Mouse (Mus musculus) CD4-positive, CD25-positive, alpha-beta regulatory T cell, adult 2 months (primary cell): Measurements from ENCODE around the gene Serpine3.
"Not testable (repeated sequence)": the region's sequence is repeated elsewhere in the genome, so short reads cannot be mapped to it uniquely, and the experiment has no call there.

Experiments
- DNase-seq: peaks from one replicate; pipeline ENCODE4 v3.0.0-alpha.2; 2012; ENCODE audit warnings: low read depth, low spot score

The Serpine3 gene

GRCm38 (mm10) chr14:62663367-62663766 lies at the start of gene Serpine3:
Gene Serpine3 (plus strand): TSS chr14:62663667.
- no peak for DNase-seq

GRCm38 (mm10) chr14:62622393-62622792 lies 41.1 kb upstream of the Serpine3 start:
- no peak for DNase-seq

DNA sequence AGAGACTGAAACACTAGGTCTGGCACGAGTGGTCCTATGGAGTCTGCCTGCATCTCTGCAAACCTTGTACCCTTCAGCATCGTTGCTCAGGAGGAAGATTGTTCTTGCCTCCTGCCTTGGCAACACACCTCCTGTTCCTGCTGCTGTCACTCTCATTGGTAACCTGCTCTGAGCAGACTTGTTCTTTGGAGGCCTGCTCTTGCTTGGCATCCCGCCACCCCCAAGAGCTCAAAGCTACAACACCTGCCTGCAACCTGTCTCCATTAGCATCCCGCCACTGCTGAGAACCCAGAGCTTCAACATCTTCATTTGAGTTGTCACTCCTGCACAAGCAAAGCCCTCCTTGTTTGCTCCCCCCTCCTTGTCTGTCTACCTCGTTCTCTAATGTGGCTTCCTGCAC lies 35.5 kb upstream of the Serpine3 start:
- DNase-seq, result no peak

DNA sequence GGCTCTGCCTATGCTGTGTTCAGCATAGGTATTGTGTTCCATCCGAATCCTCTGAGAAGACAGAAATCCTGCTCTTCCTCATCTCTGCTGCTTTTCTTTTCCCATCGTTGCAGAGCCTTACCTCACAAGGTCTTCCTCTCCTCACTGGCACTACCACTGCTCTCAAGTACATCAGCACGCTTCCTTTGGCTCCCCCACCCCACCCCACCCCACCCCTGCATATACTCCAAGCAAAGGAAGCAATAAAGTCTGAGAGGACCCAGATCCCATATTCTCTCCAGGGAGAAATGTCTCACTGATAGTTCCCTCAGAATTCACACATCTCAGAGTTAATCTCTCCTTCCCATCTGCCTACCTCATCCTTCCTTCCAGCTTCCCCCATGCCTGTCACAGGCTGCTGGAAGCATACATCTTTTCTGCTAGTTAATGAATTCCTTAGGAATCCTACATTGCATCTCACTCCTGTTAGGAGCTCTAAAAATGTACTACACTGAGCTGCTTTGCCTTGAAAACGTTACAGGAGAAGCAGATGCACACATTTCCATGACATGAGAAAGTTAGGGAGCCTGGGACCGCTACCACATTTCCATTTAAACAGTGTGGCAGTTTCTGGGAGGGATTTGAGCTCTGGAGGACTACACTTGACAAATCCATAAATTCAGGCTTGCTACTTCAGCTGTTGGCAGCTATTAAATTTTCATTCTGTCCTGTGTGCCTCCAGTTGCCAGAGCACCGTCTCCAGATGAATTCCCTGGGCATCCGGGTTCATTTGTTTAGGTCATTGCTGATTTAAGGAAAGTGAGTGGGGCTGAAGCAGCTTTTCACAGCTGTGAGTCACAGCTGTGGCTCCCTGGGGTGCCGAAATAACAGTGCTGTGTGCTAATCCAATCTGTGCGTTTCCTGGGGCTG lies 25.8 kb upstream of the Serpine3 start:
- no peak for DNase-seq

- DNase-seq, result no peak
Observed at GRCm38 (mm10) chr14:62638345-62638702, 25.1 kb upstream of the Serpine3 start.

- DNase-seq, result peak; percentile 6
Observed at GRCm38 (mm10) chr14:62639111-62639510, 24.4 kb upstream of the Serpine3 start.

- no peak for DNase-seq
Observed at GRCm38 (mm10) chr14:62639551-62639950, 23.9 kb upstream of the Serpine3 start.

DNA sequence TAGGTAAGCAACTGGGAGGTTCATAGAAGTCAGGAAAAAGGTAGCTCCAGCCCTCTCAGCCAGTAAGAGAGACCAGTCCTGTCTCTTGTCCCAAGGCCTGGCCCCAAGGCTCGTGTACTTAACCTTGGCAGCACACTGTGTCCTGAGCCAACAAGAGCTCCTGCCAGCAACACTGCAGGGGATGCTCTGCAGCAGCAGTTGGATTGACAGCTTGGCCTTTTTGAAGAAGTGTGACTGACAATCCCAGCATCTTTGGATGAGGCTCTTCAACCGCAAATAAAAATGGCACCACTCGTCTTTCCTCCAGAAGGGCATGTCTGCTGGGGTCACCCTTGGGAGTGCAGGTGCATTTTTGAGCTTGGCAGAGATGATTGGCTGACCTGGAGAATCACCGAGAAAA lies 23.1 kb upstream of the Serpine3 start:
- DNase-seq, result no peak

- not testable (repeated sequence) for DNase-seq
Observed at GRCm38 (mm10) chr14:62642368-62642767, 21.1 kb upstream of the Serpine3 start.

DNA sequence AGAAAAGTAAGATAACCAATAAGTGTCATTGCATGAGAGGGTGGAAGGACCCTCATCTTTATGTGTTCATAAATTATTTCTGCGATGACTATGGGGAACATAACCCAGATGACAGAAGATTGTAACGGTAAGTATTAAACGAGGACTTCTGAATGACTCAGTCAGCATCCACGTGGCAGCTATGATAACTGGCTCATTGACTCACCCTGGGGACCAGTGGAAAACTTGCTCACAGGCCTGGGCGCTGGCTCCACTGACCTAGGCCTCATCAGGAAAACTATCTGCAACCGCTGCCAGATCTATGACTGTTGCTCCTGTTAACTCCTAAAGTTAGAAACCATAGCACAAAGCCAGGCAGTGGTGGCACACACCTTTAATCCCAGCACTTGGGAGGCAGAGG lies 15.1 kb upstream of the Serpine3 start:
- no peak for DNase-seq

DNA sequence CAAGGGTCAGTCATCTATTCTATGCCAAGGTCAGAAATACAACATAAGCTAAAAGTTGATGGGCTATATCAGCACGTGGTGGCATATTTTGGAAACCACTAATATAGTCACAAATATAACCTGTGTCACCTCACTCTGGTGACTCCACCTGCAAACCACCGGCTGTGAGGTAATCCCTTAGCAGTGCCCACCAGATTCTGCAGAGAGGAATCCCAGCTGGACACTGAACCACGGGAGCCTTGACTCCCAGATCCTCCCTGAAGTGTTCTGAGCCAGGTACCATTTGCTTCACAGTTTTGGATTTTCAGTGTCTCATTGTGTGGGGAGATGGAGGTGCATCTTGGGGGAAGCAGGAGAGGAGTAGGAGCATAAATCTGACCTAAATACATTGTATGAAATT lies 13.1 kb upstream of the Serpine3 start:
- no peak for DNase-seq

GRCm38 (mm10) chr14:62651771-62652170 lies 11.7 kb upstream of the Serpine3 start:
- no peak for DNase-seq

DNA sequence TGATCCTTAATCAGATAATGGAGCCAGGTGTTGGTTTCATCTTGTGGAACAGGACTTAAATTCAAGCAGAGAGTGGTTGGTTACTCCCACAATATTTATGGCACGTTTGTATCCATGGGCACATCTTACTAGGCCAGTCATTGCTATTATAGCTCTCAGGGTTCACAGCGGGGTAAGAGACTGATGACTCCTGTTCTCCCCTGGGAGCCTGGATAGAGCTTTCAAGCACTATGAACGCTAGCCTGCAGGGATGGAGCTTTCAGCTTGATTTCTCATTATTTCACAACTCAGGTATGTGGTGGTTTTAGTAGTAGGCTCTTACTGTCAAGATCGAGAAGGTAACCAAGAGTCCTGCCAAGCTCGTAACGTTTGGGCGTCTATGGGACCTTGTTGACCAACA lies 7.5 kb upstream of the Serpine3 start:
- DNase-seq, result no peak

DNA sequence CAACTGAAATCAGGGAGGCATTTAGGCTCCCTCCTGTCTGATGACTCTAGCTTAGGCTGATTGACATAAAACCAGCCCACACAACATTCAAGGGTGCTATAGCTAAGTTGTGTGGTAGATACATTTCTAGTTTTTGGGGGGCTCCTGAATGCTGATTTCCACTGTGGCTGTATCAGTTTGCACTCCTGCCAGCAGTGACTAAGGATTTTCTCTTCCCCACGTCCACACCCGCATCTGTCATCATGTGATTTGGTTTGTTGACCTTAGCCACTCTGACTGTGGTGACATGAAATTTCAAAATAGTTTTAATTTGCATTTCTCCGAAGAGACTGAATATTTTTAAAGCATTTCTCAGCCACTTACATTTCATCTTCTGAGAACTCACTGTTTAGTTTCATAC lies 6.0 kb upstream of the Serpine3 start:
- DNase-seq, result no peak

DNA sequence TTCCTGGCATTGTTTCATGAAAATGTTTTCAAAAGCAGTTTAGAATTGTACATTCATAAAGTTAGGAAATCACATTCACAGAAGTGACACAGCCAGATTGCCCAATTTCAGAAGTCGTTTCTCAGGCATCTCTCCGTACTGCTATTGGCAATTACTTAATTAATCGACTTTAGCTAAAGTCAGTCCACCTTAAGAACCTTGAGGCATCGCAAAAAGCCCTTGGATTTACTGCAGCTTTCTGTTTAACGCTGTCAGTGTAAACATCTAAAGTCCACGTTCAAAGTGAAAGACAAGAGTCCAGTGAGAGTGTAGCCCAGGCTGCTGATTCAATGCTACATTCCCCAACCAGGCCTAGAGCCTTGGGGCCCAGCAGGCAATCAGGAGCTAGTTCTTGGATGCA lies 1.1 kb upstream of the Serpine3 start:
- DNase-seq, result no peak

GRCm38 (mm10) chr14:62664976-62665673 lies 1.7 kb downstream of the Serpine3 start:
- no peak for DNase-seq

GRCm38 (mm10) chr14:62673646-62674045 lies 10.2 kb downstream of the Serpine3 start:
- no peak for DNase-seq

DNA sequence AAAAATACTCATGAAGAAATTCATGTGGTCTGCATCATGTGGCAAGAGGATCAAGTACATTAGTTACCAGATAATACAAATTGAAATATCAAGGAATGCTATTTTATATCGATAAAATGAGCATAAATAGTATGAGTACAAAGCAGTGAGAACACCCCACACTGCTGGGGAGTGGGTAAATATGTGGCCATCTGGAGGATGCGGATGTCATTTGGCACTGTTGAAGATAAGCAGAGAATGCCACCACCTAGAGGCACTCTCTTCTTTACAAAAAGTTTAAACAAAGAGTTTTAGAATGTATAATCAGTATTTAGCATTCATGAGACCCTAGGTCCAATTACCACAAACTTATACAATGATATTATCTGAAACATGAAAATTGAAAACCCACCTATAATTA lies 54.7 kb downstream of the Serpine3 start:
- no peak for DNase-seq

- DNase-seq, result no peak
Observed at GRCm38 (mm10) chr14:62721625-62722024, 58.2 kb downstream of the Serpine3 start.

DNA sequence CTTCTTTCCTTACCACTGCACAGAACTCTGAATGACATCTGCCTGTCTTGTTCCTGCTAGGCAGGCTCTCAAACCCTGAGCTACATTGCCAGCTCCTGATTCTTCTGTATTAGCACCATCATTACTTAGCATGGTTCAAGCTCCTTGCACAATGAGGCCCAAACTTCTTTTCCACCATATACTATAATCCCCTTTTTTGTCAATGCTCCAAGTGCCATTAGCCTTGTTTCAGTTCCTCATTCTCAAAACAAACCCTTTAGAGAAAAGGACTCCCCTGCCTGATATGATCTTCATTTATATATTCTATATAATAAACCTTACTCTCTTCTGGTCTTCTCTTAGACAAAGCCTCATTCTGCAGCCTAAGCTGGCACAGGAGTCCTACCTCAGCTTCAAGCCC lies 61.1 kb downstream of the Serpine3 start:
- DNase-seq, result no peak

- DNase-seq, result no peak
Observed at GRCm38 (mm10) chr14:62731902-62732301, 68.4 kb downstream of the Serpine3 start.

- peak; percentile 30 for DNase-seq
Observed at GRCm38 (mm10) chr14:62733666-62734065, 70.2 kb downstream of the Serpine3 start.

DNA sequence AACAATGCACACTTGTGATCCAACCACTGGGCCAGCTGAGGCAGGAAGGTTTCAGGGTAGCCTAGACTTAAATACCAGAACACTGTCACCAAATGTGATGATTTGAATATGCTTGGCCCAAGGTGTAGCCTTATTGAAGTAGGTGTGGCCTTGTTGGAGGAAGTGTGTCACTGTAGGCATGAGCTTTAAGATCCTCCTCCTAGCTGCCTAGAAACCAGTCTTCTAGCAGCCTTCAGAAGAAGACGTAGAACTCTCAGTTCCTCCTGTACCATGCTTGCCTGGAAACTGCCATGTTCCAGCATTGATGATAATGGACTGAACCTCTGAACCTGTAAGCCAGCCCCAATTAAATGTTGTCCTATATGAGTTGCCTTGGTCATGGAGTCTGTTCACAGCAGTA lies 72.2 kb downstream of the Serpine3 start:
- DNase-seq, result peak; percentile 7
